Mouse (Mus musculus) embryonic facial prominence, embryonic 14.5 days (tissue): ENCODE measurements at regions not wholly inside any gene's neighbourhood (a gene's known extent, or its start where the extent isn't known, plus 50 kb on each side); places are given as distances from the start of the nearest gene placed in this dataset.

Experiments used
- ATAC-seq: fragments of 200-750 bp; cut with Nextera tagmentation; 2 replicates; pipeline ENCODE4 v1.8.0; 2017; ENCODE audit warnings: low read depth, moderate number of reproducible peaks, moderate TSS enrichment
- DNase-seq: peaks from one replicate; pipeline ENCODE4 v3.0.0-alpha.2; 2015; ENCODE audit warnings: low spot score
- H3K27ac ChIP-seq: fragments of 300-500 bp; sonication (generic); replicated peaks from 2 replicates; pipeline ENCODE4 v1.5.1; 2014; ENCODE audit warnings: low read depth, mild to moderate bottlenecking, low read length, moderate library complexity
- H3K27me3 ChIP-seq: fragments of 300-500 bp; sonication (generic); replicated peaks from 2 replicates; pipeline ENCODE4 v1.6.1; 2014; ENCODE audit warnings: low read length; ENCODE audit not compliant: control insufficient read depth, insufficient read depth
- H3K36me3 ChIP-seq: fragments of 300-500 bp; sonication (generic); 2 replicates; pipeline ENCODE4 v1.6.1; 2014; ENCODE audit warnings: low read length, mixed read lengths; ENCODE audit not compliant: control insufficient read depth, insufficient read depth
- H3K4me1 ChIP-seq: fragments of 300-500 bp; sonication (generic); 2 replicates; pipeline ENCODE4 v1.6.1; 2014; ENCODE audit warnings: antibody characterized with exemption, low read length; ENCODE audit not compliant: control insufficient read depth, insufficient read depth
- H3K4me2 ChIP-seq: fragments of 300-500 bp; sonication (generic); 2 replicates; pipeline ENCODE4 v1.6.1; 2014; ENCODE audit warnings: low read depth, mild to moderate bottlenecking, low read length, moderate library complexity, mixed read lengths
- H3K4me3 ChIP-seq: fragments of 300-500 bp; sonication (generic); 2 replicates; pipeline ENCODE4 v1.5.1; 2014; ENCODE audit warnings: low read depth, mild to moderate bottlenecking, low read length
- H3K9ac ChIP-seq: fragments of 300-500 bp; sonication (generic); 2 replicates; pipeline ENCODE4 v1.6.1; 2014; ENCODE audit warnings: low read depth, mild to moderate bottlenecking, low read length, moderate library complexity, mixed read lengths
- H3K9me3 ChIP-seq: fragments of 300-500 bp; sonication (generic); 2 replicates; pipeline ENCODE4 v1.6.1; 2016; ENCODE audit warnings: low read length; ENCODE audit not compliant: control insufficient read depth
- WGBS: fragments of 180-500 bp; shearing (Covaris S2); extraction: QIAGEN DNeasy Blood & Tissue Kit; methylation state at CpG from one replicate; pipeline ENCODE4 v1.1.7; 2014; 5-methylcytosine and 5-hydroxymethylcytosine counted together

- H3K27me3 ChIP-seq: no peaks in the 10 kb centered on the region
- no peaks in the 10 kb centered on the region for H3K36me3 ChIP-seq
- peak overlapping the region; percentile 79 for H3K27ac ChIP-seq
- peaks cover 16% of the 10 kb centered on the region for H3K4me1 ChIP-seq
- no peak overlapping the region for H3K4me3 ChIP-seq
- ATAC-seq (peak; percentile 70), DNase-seq (peak; percentile 72)
- 33% methylated on average over 11 of the region's 11 CpGs for WGBS
- no peak overlapping the region for H3K4me2 ChIP-seq
- H3K9me3 ChIP-seq: no peaks in the 10 kb centered on the region
- no peak overlapping the region for H3K9ac ChIP-seq
Measured at GRCm38 (mm10) chr9:41817740-41818461, 306.2 kb downstream of the Sorl1 start.

GRCm38 (mm10) chr9:41815921-41816320 lies 308.2 kb downstream of the Sorl1 start:
- 100% methylated on average over 2 of the region's 2 CpGs for WGBS

GRCm38 (mm10) chr9:41809291-41809690 lies 314.8 kb downstream of the Sorl1 start:
- Histone ChIP-seq H3K27me3 (no peaks in the 10 kb centered on the region), H3K4me3 (no peak overlapping the region), H3K9ac (no peak overlapping the region), H3K4me1 (peaks cover 39% of the 10 kb centered on the region), H3K4me2 (no peak overlapping the region), H3K36me3 (no peaks in the 10 kb centered on the region), H3K9me3 (no peaks in the 10 kb centered on the region), H3K27ac (peak overlapping the region; percentile 77)
- ATAC-seq (no peak), DNase-seq (peak; percentile 39)
- WGBS: 73% methylated on average over 4 of the region's 4 CpGs

More at GRCm38 (mm10) chr9:41815921-41816320, 308.2 kb downstream of the Sorl1 start:
- no peaks in the 10 kb centered on the region for H3K27me3 ChIP-seq
- H3K4me2 ChIP-seq: no peak overlapping the region
- no peak overlapping the region for H3K9ac ChIP-seq
- H3K27ac ChIP-seq: no peak overlapping the region
- H3K4me1 ChIP-seq: peaks cover 16% of the 10 kb centered on the region
- no peak for ATAC-seq
- H3K36me3 ChIP-seq: no peaks in the 10 kb centered on the region
- no peak for DNase-seq
- no peaks in the 10 kb centered on the region for H3K9me3 ChIP-seq
- no peak overlapping the region for H3K4me3 ChIP-seq

GRCm38 (mm10) chr9:41808791-41809190 lies 315.3 kb downstream of the Sorl1 start:
- H3K4me2 ChIP-seq: no peak overlapping the region
- ATAC-seq (no peak), DNase-seq (peak; percentile 35)
- H3K27ac ChIP-seq: peak overlapping the region; percentile 77
- H3K9ac ChIP-seq: no peak overlapping the region
- no peak overlapping the region for H3K4me3 ChIP-seq
- no peaks in the 10 kb centered on the region for H3K36me3 ChIP-seq
- no peaks in the 10 kb centered on the region for H3K27me3 ChIP-seq
- H3K9me3 ChIP-seq: no peaks in the 10 kb centered on the region
- peaks cover 42% of the 10 kb centered on the region for H3K4me1 ChIP-seq
- 46% methylated on average over 3 of the region's 3 CpGs for WGBS

- Histone ChIP-seq H3K4me1 (peaks cover 45% of the 10 kb centered on the region), H3K36me3 (no peaks in the 10 kb centered on the region), H3K27me3 (no peaks in the 10 kb centered on the region), H3K9me3 (no peaks in the 10 kb centered on the region), H3K4me3 (no peak overlapping the region), H3K4me2 (peak overlapping the region; percentile 40; the same call in 1 of the 2 replicates), H3K9ac (no peak overlapping the region), H3K27ac (peak overlapping the region; percentile 89)
- no peak; the same call in 1 of the 2 replicates for ATAC-seq
- no peak for DNase-seq
- WGBS: 48% methylated on average over 5 of the region's 5 CpGs
Measured at GRCm38 (mm10) chr9:41806289-41806621, 317.8 kb downstream of the Sorl1 start.

GRCm38 (mm10) chr9:41805491-41806288 lies 318.4 kb downstream of the Sorl1 start:
- peaks cover 46% of the 10 kb centered on the region for H3K4me1 ChIP-seq
- H3K9me3 ChIP-seq: no peaks in the 10 kb centered on the region
- H3K36me3 ChIP-seq: no peaks in the 10 kb centered on the region
- no peaks in the 10 kb centered on the region for H3K27me3 ChIP-seq
- H3K27ac ChIP-seq: peak overlapping the region; percentile 89
- DNase-seq (peak; percentile 96), ATAC-seq (peak; percentile 87)
- WGBS: 7% methylated on average over 15 of the region's 15 CpGs
- H3K4me2 ChIP-seq: peak overlapping the region; percentile 40
- H3K9ac ChIP-seq: peak overlapping the region; percentile 19
- H3K4me3 ChIP-seq: peak overlapping the region; percentile 5; the same call in 1 of the 2 replicates

- Histone ChIP-seq H3K4me1 (peaks cover 43% of the 10 kb centered on the region), H3K4me2 (peak overlapping the region; percentile 40), H3K4me3 (peak overlapping the region; percentile 5; the same call in 1 of the 2 replicates), H3K9me3 (no peaks in the 10 kb centered on the region), H3K36me3 (no peaks in the 10 kb centered on the region), H3K9ac (peak overlapping the region; percentile 19), H3K27me3 (no peaks in the 10 kb centered on the region), H3K27ac (peak overlapping the region; percentile 89)
- DNase-seq (peak; percentile 74), ATAC-seq (0 out of 2 replicates have a peak, but pooled peaks have one; percentile 14)
- 10% methylated on average over 10 of the region's 10 CpGs for WGBS
Measured at GRCm38 (mm10) chr9:41804711-41805331, 319.3 kb downstream of the Sorl1 start.

GRCm38 (mm10) chr9:41803680-41804460 lies 320.2 kb downstream of the Sorl1 start:
- ATAC-seq: no peak
- Histone ChIP-seq H3K27ac (peak overlapping the region; percentile 89), H3K4me3 (no peak overlapping the region), H3K9me3 (no peaks in the 10 kb centered on the region), H3K9ac (0 out of 2 replicates have a peak overlapping the region, but pooled peaks have one; percentile 19), H3K36me3 (no peaks in the 10 kb centered on the region), H3K4me1 (peaks cover 35% of the 10 kb centered on the region), H3K4me2 (no peak overlapping the region), H3K27me3 (no peaks in the 10 kb centered on the region)
- WGBS: 62% methylated on average over 11 of the region's 11 CpGs
- DNase-seq: peak; percentile 34
